Comparison of ENCODE assay signal across 8 mouse cellular contexts in the genomic region with DNA sequence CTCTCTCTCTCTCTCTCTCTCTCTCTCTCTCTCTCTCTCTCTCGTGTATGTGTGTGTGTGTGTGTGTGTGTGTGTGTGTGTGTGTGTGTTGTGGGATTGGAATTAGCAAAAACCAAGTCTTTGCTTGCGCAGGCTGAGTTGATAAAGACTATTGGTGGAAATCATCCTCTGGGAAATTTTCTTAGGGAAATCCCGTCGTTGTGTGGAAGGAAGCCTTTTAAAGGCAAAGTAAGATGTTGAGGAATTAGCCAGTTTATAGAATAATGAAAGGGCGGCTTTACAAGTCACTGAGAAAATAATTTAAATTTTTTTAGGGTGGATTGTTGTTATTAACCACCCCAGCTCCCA. TPM values are rescaled to one million over a fixed set of nuclear protein-coding genes. Genes with fewer than 3 reads are reported as not detected.
DNase-seq lines count a peak whose midpoint lies in the region; ATAC-seq and TF ChIP-seq lines count a peak whose summit lies in the region.

No protein-coding gene starts in this region.

- 9% methylated on average over 4 of the region's 5 CpGs for WGBS in heart, embryonic 12.5 days
- WGBS in limb, embryonic 15.5 days, result 12% methylated on average over 4 of the region's 5 CpGs
- 5% methylated on average over 4 of the region's 5 CpGs for WGBS in stomach, embryonic 15.5 days

- peak overlapping the region; percentile 78 for H3K9ac ChIP-seq in MEL (ENCODE audit: control insufficient read depth, low read depth, low read length, poor library complexity, severe bottlenecking)
- peak overlapping the region; percentile 75 for H3K9ac ChIP-seq in heart, embryonic 12.5 days
- H3K9ac ChIP-seq in limb, embryonic 15.5 days, result no peak overlapping the region
- H3K9ac ChIP-seq in stomach, embryonic 15.5 days, result no peak overlapping the region

- DNase-seq in MEL (ENCODE audit: low read depth, low spot score), result peak; percentile 52
- no peak for DNase-seq in frontal cortex, postnatal 25 days (ENCODE audit: low spot score in 2 of 2)
- no peak for DNase-seq in frontal cortex, postnatal 36 days (ENCODE audit: low spot score in 2 of 2)

- H3K9me3 ChIP-seq in erythroblast, embryonic 14.5 days (ENCODE audit: control insufficient read depth, low read length), result no peaks in the 10 kb centered on the region; the same call in 1 of the 2 replicates
- H3K9me3 ChIP-seq in MEL (replicated peaks; ENCODE audit: insufficient read depth, low read length), result no peaks in the 10 kb centered on the region
- H3K9me3 ChIP-seq in heart, embryonic 12.5 days (replicated peaks), result no peaks in the 10 kb centered on the region
- no peaks in the 10 kb centered on the region for H3K9me3 ChIP-seq in limb, embryonic 15.5 days
- no peaks in the 10 kb centered on the region for H3K9me3 ChIP-seq in stomach, embryonic 15.5 days

- peaks cover 48% of the 10 kb centered on the region for H3K4me1 ChIP-seq in erythroblast, embryonic 14.5 days (ENCODE audit: control insufficient read depth)
- peaks cover 28 to 29% of the 10 kb centered on the region in 2 experiments for H3K4me1 ChIP-seq in MEL (ENCODE audit: control insufficient read depth in 1 of 2, insufficient read depth in 2 of 2, low read length in 2 of 2)
- peaks cover 22% of the 10 kb centered on the region for H3K4me1 ChIP-seq in heart, embryonic 12.5 days (replicated peaks)
- peaks cover 12% of the 10 kb centered on the region; the same call in 1 of the 2 replicates for H3K4me1 ChIP-seq in limb, embryonic 15.5 days
- H3K4me1 ChIP-seq in stomach, embryonic 15.5 days, result peaks cover 8% of the 10 kb centered on the region; the same call in 1 of the 2 replicates

- H3K4me2 ChIP-seq in heart, embryonic 12.5 days, result peak overlapping the region; percentile 80
- peak overlapping the region; percentile 66 for H3K4me2 ChIP-seq in limb, embryonic 15.5 days
- peak overlapping the region; percentile 91 for H3K4me2 ChIP-seq in stomach, embryonic 15.5 days

- peaks cover 19% of the 10 kb centered on the region for H3K27me3 ChIP-seq in erythroblast, embryonic 14.5 days (ENCODE audit: control insufficient read depth)
- no peaks in the 10 kb centered on the region for H3K27me3 ChIP-seq in MEL (ENCODE audit: control insufficient read depth in 1 of 2, insufficient read depth in 2 of 2, low read length in 2 of 2)
- no peaks in the 10 kb centered on the region for H3K27me3 ChIP-seq in heart, embryonic 12.5 days (replicated peaks)
- H3K27me3 ChIP-seq in limb, embryonic 15.5 days, result no peaks in the 10 kb centered on the region
- no peaks in the 10 kb centered on the region for H3K27me3 ChIP-seq in stomach, embryonic 15.5 days (replicated peaks)

- H3K4me3 ChIP-seq in erythroblast, embryonic 14.5 days (replicated peaks), result peak overlapping the region; percentile 100
- H3K4me3 ChIP-seq in MEL (ENCODE audit: control insufficient read depth in 1 of 2, insufficient read depth in 1 of 2, low read depth in 2 of 2, low read length in 2 of 2), result peak overlapping the region; percentile 89 to 90
- H3K4me3 ChIP-seq in heart, embryonic 12.5 days, result peak overlapping the region; percentile 92
- peak overlapping the region; percentile 80 for H3K4me3 ChIP-seq in limb, embryonic 15.5 days
- peak overlapping the region; percentile 83 for H3K4me3 ChIP-seq in stomach, embryonic 15.5 days (replicated peaks)

- no peak for TF ChIP-seq POLR2A in MEL (IDR thresholded peaks at IDR 0.05; ENCODE audit: control insufficient read depth in 1 of 2, insufficient read depth in 1 of 2, low read depth in 1 of 2, low read length in 2 of 2, poor library complexity in 1 of 2)

- TF ChIP-seq CTCF in MEL (IDR thresholded peaks at IDR 0.05 in 2 of 3, conservative IDR thresholded peaks at IDR 0.05 in 1 of 3; ENCODE audit: control insufficient read depth in 1 of 3, insufficient read depth in 1 of 3, low read depth in 2 of 3, low read length in 3 of 3, poor library complexity in 1 of 3, severe bottlenecking in 1 of 3), result no peak

- TF ChIP-seq EP300 in MEL (IDR thresholded peaks at IDR 0.05; ENCODE audit: low read depth in 1 of 2, low read length in 2 of 2), result no peak

- TF ChIP-seq RAD21 in MEL (IDR thresholded peaks at IDR 0.05; ENCODE audit: low read depth, low read length), result no peak

- peaks cover 2% of the 10 kb centered on the region; the same call in 1 of the 2 replicates for H3K79me2 ChIP-seq in MEL (ENCODE audit: control insufficient read depth, insufficient read depth, low read length, poor library complexity)

- ATAC-seq in erythroblast, adult 5-6 weeks (replicated peaks; ENCODE audit: low FRiP score, poor library complexity, severe bottlenecking), result no peak
- no peak for ATAC-seq in heart, embryonic 12.5 days (ENCODE audit: insufficient number of reproducible peaks, low FRiP score)
- ATAC-seq in limb, embryonic 15.5 days (ENCODE audit: insufficient number of reproducible peaks, low FRiP score, low TSS enrichment, low read depth), result no peak
- no peak for ATAC-seq in stomach, embryonic 15.5 days (ENCODE audit: insufficient read depth, low FRiP score, low read depth)

- no peak overlapping the region; the same call in 1 of the 2 replicates for H3K27ac ChIP-seq in MEL (ENCODE audit: control insufficient read depth, low read depth, low read length)
- H3K27ac ChIP-seq in heart, embryonic 12.5 days (ENCODE audit: poor library complexity, severe bottlenecking), result peak overlapping the region; percentile 96; the same call in 1 of the 2 replicates
- H3K27ac ChIP-seq in limb, embryonic 15.5 days, result no peak overlapping the region
- no peak overlapping the region for H3K27ac ChIP-seq in stomach, embryonic 15.5 days

- no peaks in the 10 kb centered on the region for H3K36me3 ChIP-seq in erythroblast, embryonic 14.5 days (ENCODE audit: control insufficient read depth)
- peaks cover 0 to 47% of the 10 kb centered on the region in 2 experiments; a peak in 2 of 4 replicates for H3K36me3 ChIP-seq in MEL (ENCODE audit: control insufficient read depth in 1 of 2, insufficient read depth in 2 of 2, low read length in 2 of 2)
- H3K36me3 ChIP-seq in heart, embryonic 12.5 days, result no peaks in the 10 kb centered on the region
- no peaks in the 10 kb centered on the region for H3K36me3 ChIP-seq in limb, embryonic 15.5 days
- H3K36me3 ChIP-seq in stomach, embryonic 15.5 days, result no peaks in the 10 kb centered on the region

TF ChIP-seq in MEL, 35 proteins besides CTCF, POLR2A, EP300 and RAD21 (continues in another document):
- TF ChIP-seq MAZ (IDR thresholded peaks at IDR 0.05; ENCODE audit: low read depth, low read length) (no peak), MYB (IDR thresholded peaks at IDR 0.05; ENCODE audit: low read depth, low read length) (no peak), E2F4 (IDR thresholded peaks at IDR 0.05; ENCODE audit: borderline replicate concordance, low read depth, low read length) (no peak), ZNF384 (IDR thresholded peaks at IDR 0.05; ENCODE audit: low read depth, low read length) (no peak), POLR2AphosphoS5 (IDR thresholded peaks at IDR 0.05; ENCODE audit: borderline replicate concordance, low read depth, low read length) (no peak), SIN3A (IDR thresholded peaks at IDR 0.05; ENCODE audit: low read length) (no peak), CHD1 (IDR thresholded peaks at IDR 0.05; ENCODE audit: low read depth, low read length) (no peak), USF2 (IDR thresholded peaks at IDR 0.05; ENCODE audit: borderline replicate concordance in 1 of 2, insufficient read depth in 1 of 2, low read depth in 1 of 2, low read length in 2 of 2) (no peak), GATA1 (IDR thresholded peaks at IDR 0.05; ENCODE audit: low read depth, low read length) (0 out of 2 replicates have a peak, but pooled peaks have one; percentile 5), ZKSCAN1 (IDR thresholded peaks at IDR 0.05; ENCODE audit: low read depth, low read length) (no peak), USF1 (IDR thresholded peaks at IDR 0.05; ENCODE audit: low read depth, low read length) (no peak), JUND (IDR thresholded peaks at IDR 0.05; ENCODE audit: low read depth, low read length) (no peak)

RNA-seq across cellular contexts. Expression of gene Grk5, which starts 1.5 kb away (rescaled TPM):
- polyA plus RNA-seq in erythroblast, embryonic 14.5 days (2012), result 0.06 and 0.20 TPM in 2 replicates
- total RNA-seq in erythroblast, adult 5-6 weeks (2015; ENCODE audit: low replicate concordance), result 2.7 and 12.1 TPM in 2 replicates
- total RNA-seq in erythroblast, adult 5-6 weeks (2017; ENCODE audit: low replicate concordance), result 5.2 and 14.6 TPM in 2 replicates
- total RNA-seq in MEL (2012; rRNA removed), result 3.3 and 4.2 TPM in 2 replicates
- 1 to 10 TPM in 1 of 2 experiments, not detected in 1; 8.1 TPM for polyA plus RNA-seq in MEL (2012; ENCODE audit: insufficient read depth in 1 of 2, insufficient read length in 2 of 2, low read depth in 1 of 2, low replicate concordance in 2 of 2, missing spikeins in 1 of 2)
- 4.7 and 5.1 TPM in 2 replicates for polyA plus RNA-seq in heart, embryonic 12.5 days (2016; fragmentation: Nextera tagmentation; extraction: Ambion mirVana)
- polyA plus RNA-seq in limb, embryonic 15.5 days (2015; fragmentation: Nextera tagmentation; extraction: Ambion mirVana), result 1.6 and 2.5 TPM in 2 replicates
- 1.9 and 2.8 TPM in 2 replicates for polyA plus RNA-seq in stomach, embryonic 15.5 days (2015; fragmentation: Nextera tagmentation; extraction: Ambion mirVana)

RNA-seq across cellular contexts. Expression of gene Prdx3, which starts 16.7 kb away (rescaled TPM):
- 3.3 and 3.7 TPM in 2 replicates for polyA plus RNA-seq in erythroblast, embryonic 14.5 days (2012)
- total RNA-seq in erythroblast, adult 5-6 weeks (2015; ENCODE audit: low replicate concordance), result 99.3 and 105 TPM in 2 replicates
- 88.4 and 96.3 TPM in 2 replicates for total RNA-seq in erythroblast, adult 5-6 weeks (2017; ENCODE audit: low replicate concordance)
- total RNA-seq in MEL (2012; rRNA removed), result 267 and 271 TPM in 2 replicates
- 100 to 1,000 TPM in 1 of 2 experiments, not detected in 1; 332 TPM for polyA plus RNA-seq in MEL (2012; ENCODE audit: insufficient read depth in 1 of 2, insufficient read length in 2 of 2, low read depth in 1 of 2, low replicate concordance in 2 of 2, missing spikeins in 1 of 2)
- polyA plus RNA-seq in heart, embryonic 12.5 days (2016; fragmentation: Nextera tagmentation; extraction: Ambion mirVana), result 176 TPM in 2 replicates
- 89.6 and 93.0 TPM in 2 replicates for polyA plus RNA-seq in limb, embryonic 15.5 days (2015; fragmentation: Nextera tagmentation; extraction: Ambion mirVana)
- polyA plus RNA-seq in stomach, embryonic 15.5 days (2015; fragmentation: Nextera tagmentation; extraction: Ambion mirVana), result 122 and 128 TPM in 2 replicates

RNA-seq across cellular contexts. Expression of gene Sfxn4, which starts 29.8 kb away (rescaled TPM):
- polyA plus RNA-seq in erythroblast, embryonic 14.5 days (2012), result 0.04 TPM in 1 of 2 replicates, not detected in the other
- total RNA-seq in erythroblast, adult 5-6 weeks (2015; ENCODE audit: low replicate concordance), result 7.3 and 11.9 TPM in 2 replicates
- 3.5 and 13.2 TPM in 2 replicates for total RNA-seq in erythroblast, adult 5-6 weeks (2017; ENCODE audit: low replicate concordance)
- 0.85 and 1.3 TPM in 2 replicates for total RNA-seq in MEL (2012; rRNA removed)
- polyA plus RNA-seq in MEL (2012; ENCODE audit: insufficient read depth in 1 of 2, insufficient read length in 2 of 2, low read depth in 1 of 2, low replicate concordance in 2 of 2, missing spikeins in 1 of 2), result 1 to 10 TPM in 1 of 2 experiments, not detected in 1; 9.3 TPM
- polyA plus RNA-seq in heart, embryonic 12.5 days (2016; fragmentation: Nextera tagmentation; extraction: Ambion mirVana), result 7.2 and 7.4 TPM in 2 replicates
- polyA plus RNA-seq in limb, embryonic 15.5 days (2015; fragmentation: Nextera tagmentation; extraction: Ambion mirVana), result 8.5 and 9.6 TPM in 2 replicates
- 5.7 and 5.8 TPM in 2 replicates for polyA plus RNA-seq in stomach, embryonic 15.5 days (2015; fragmentation: Nextera tagmentation; extraction: Ambion mirVana)

Comparison
In these comparisons a context has a peak if more than half of its experiments do, and no peak if none do; other contexts are left out.
1. H3K9ac ChIP-seq: peak in MEL (single experiment) and heart, embryonic 12.5 days (single experiment); none in limb, embryonic 15.5 days (single experiment) and stomach, embryonic 15.5 days (single experiment).
2. RNA of gene Prdx3, which starts 16.7 kb away (polyA plus RNA-seq): 332 TPM in MEL, 176 TPM in heart, embryonic 12.5 days, 122 to 128 TPM in stomach, embryonic 15.5 days and 89.6 to 93.0 TPM in limb, embryonic 15.5 days; 3.3 to 3.7 TPM in erythroblast, embryonic 14.5 days; every median in the first group is over 10 times any median in the second.
3. Peak in every context shown above with its lines, with median percentiles within 50 percentile points of each other: H3K4me3 ChIP-seq and H3K4me2 ChIP-seq.